Mouse (Mus musculus): ENCODE results near the gene Catsperz. TPM values are rescaled to one million over a fixed set of nuclear protein-coding genes. Genes with fewer than 3 reads are reported as not detected.
A peak's percentile ranks its signal among the peaks of the same experiment; 100 is the strongest.
"Not testable (repeated sequence)": the region's sequence is repeated elsewhere in the genome, so short reads cannot be mapped to it uniquely, and the experiment has no call there.

The Catsperz gene
- polyA plus RNA-seq, 1 experiment from 2014 or later: 3.4 TPM

DNA sequence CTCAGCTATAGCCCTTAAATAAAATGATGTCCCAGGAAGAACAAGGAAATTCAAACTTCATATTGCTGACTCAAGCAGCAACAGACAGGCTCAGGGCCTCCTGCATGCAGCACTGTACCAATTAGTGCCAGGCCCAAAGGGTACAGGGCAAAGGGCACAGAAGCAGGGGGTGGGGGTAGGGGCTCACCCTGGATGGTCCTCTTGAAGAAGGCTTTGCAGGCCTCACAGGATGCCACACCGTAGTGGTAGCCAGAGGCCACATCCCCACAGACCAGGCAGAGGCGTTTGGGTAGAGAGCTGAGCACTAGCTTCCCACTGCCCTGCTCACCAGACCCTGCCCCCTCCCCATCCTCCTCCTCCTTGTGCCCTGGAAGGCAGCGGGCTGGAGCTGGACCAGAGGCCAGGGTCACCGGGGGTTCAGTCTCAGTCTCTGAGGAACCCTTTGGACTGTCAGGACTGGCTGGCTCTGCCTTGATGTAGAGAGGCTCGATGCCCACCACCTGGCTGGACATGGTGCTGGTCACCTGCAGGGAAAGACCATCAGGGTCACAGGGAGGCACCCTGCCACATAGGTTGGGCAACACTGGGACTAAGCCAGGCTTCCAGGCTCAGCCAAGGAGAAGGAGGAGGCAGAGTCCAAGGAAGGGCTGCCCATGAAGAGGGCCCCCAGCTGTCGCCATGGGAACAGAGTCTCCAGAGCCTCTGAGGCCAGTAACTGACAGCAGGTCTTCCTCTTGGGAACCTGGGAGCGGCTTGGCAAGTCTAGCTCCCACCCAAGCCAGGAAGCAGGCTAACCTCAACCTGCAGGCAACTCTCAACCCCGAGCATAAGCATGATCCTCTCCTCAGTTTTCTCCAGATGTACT lies 5.1 kb downstream of the Catsperz start:
- H3K36me3 ChIP-seq: no peaks in the 10 kb centered on the region
- H3K4me3 ChIP-seq: peak overlapping the region; percentile 82
- H3K9me3 ChIP-seq: no peaks in the 10 kb centered on the region
- peaks cover 27% of the 10 kb centered on the region for H3K4me1 ChIP-seq
- 37% methylated on average over 7 of the region's 8 CpGs for whole genome bisulfite sequencing
- H3K4me2 ChIP-seq: peak overlapping the region; percentile 76
- H3K9ac ChIP-seq: peak overlapping the region; percentile 70
- H3K27ac ChIP-seq: peak overlapping the region; percentile 79; the same call in 1 of the 2 replicates
- ATAC-seq (ENCODE audit: borderline replicate concordance, extremely low read depth, low FRiP score, low TSS enrichment): no peak
- H3K27me3 ChIP-seq: peaks cover 26% of the 10 kb centered on the region

DNA sequence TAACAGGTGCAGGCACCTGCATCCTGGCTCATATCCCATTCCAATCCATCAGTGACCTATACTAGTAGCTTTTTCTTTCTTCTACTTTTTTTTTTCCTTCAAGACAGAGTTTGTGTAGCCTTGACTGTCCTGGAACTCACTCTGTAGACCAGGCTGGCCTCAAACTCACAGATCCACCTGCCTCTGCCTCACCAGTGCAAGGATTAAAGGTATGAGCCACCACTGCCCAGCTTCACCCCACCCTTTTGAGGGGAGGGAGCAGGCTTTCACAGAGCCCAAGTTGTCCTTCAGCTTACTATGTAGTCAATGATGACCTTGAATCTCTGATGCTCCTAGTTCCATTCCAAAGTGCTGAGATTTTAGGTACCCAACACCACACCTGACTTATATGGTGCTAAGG lies 5.7 kb downstream of the Catsperz start:
- no peak for ATAC-seq (ENCODE audit: borderline replicate concordance, extremely low read depth, low FRiP score, low TSS enrichment)
- H3K9ac ChIP-seq: no peak overlapping the region
- peaks cover 20% of the 10 kb centered on the region for H3K4me1 ChIP-seq

DNA sequence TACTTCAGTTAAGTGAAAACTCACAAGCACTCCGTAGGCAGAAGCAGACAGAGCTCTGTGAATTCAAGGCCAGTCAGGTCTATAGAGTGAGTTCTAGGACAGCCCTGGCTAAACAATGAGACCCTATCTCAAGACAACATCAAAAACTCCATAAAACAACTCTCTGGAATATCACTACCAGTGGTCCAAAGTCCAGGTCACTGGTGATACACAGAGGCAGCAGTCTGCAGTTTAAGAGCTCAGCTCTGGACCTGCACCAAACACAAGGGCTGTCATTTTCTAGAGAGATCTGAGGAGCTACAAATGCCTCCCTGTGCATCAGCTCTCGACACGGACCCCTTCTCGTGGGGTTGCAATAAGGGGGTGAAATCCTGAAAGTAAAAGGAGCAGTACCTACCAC lies 6.9 kb downstream of the Catsperz start:
- H3K36me3 ChIP-seq: peaks cover 3% of the 10 kb centered on the region; the same call in 1 of the 2 replicates
- H3K4me3 ChIP-seq: no peak overlapping the region
- H3K4me1 ChIP-seq: peaks cover 20% of the 10 kb centered on the region
- no peak overlapping the region for H3K27ac ChIP-seq
- H3K9ac ChIP-seq: no peak overlapping the region
- WGBS: 77% methylated on average over 4 of the region's 4 CpGs
- no peak overlapping the region for H3K4me2 ChIP-seq
- peaks cover 9% of the 10 kb centered on the region for H3K27me3 ChIP-seq
- ATAC-seq (ENCODE audit: borderline replicate concordance, extremely low read depth, low FRiP score, low TSS enrichment): no peak
- no peaks in the 10 kb centered on the region for H3K9me3 ChIP-seq

More for the DNA sequence above, 5.7 kb downstream of the Catsperz start:
- H3K9me3 ChIP-seq: no peaks in the 10 kb centered on the region
- H3K36me3 ChIP-seq: no peaks in the 10 kb centered on the region
- H3K4me2 ChIP-seq: no peak overlapping the region
- peaks cover 19% of the 10 kb centered on the region for H3K27me3 ChIP-seq
- H3K4me3 ChIP-seq: no peak overlapping the region
- no peak overlapping the region for H3K27ac ChIP-seq

- peaks cover 15% of the 10 kb centered on the region for H3K4me1 ChIP-seq
- no peaks in the 10 kb centered on the region for H3K9me3 ChIP-seq
- no peak overlapping the region for H3K9ac ChIP-seq
- no peak overlapping the region for H3K4me2 ChIP-seq
- no peak overlapping the region for H3K27ac ChIP-seq
- 60% methylated on average over 4 of the region's 4 CpGs for WGBS
- peaks cover 19% of the 10 kb centered on the region for H3K36me3 ChIP-seq
- H3K27me3 ChIP-seq: no peaks in the 10 kb centered on the region
- no peak overlapping the region for H3K4me3 ChIP-seq
- ATAC-seq (ENCODE audit: borderline replicate concordance, extremely low read depth, low FRiP score, low TSS enrichment): no peak
Measured at GRCm38 (mm10) chr19:6916496-6916895, 8.7 kb downstream of the Catsperz start.

DNA sequence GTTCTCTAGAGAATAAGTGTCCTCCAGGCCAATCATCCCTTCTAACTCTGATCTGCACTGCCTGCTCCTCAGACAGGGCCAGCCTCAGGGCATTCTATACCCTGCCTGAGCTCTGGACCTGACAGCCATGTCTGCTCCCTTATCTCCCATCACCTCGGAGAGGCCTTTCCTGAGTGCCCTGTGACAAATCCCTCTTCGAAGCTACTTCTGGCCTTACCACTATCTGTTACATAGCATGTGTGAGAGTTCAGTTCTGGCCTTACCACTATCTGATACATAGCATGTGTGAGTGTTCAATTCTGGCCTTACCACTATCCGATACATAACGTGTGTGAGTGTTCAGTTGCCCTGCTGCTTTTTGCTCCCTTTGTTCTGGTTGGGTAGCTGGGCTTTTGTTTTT lies 9.9 kb downstream of the Catsperz start:
- Histone ChIP-seq H3K9me3 (no peaks in the 10 kb centered on the region), H3K4me1 (peaks cover 14% of the 10 kb centered on the region), H3K36me3 (peaks cover 25% of the 10 kb centered on the region), H3K27me3 (no peaks in the 10 kb centered on the region), H3K4me2 (no peak overlapping the region), H3K9ac (no peak overlapping the region), H3K27ac (no peak overlapping the region), H3K4me3 (no peak overlapping the region)
- WGBS: 65% methylated on average over 4 of the region's 4 CpGs
- no peak for ATAC-seq (ENCODE audit: borderline replicate concordance, extremely low read depth, low FRiP score, low TSS enrichment)

DNA sequence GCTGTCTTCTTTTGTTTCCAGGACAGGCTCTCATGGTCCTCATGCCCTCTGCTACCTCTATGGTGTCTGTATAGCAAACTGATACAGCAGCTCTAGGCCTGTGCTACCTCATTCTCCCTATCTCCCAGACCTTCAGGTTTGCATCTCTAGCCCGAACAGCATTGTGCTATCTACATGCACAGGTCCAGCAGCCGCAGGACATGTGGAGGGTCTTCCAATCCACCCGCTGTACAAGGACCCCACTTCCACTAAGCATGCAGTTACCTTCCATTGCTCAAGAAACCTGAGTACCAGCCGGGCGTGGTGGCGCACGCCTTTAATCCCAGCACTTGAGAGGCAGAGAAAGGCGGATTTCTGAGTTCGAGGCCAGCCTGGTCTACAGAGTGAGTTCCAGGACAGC lies 10.6 kb downstream of the Catsperz start:
- no peaks in the 10 kb centered on the region for H3K27me3 ChIP-seq
- H3K4me3 ChIP-seq: no peak overlapping the region
- peaks cover 7% of the 10 kb centered on the region for H3K4me1 ChIP-seq
- no peak overlapping the region for H3K9ac ChIP-seq
- 89% methylated on average over 9 of the region's 9 CpGs for WGBS
- no peaks in the 10 kb centered on the region for H3K9me3 ChIP-seq
- peaks cover 25% of the 10 kb centered on the region for H3K36me3 ChIP-seq
- H3K4me2 ChIP-seq: no peak overlapping the region
- no peak overlapping the region for H3K27ac ChIP-seq
- ATAC-seq (ENCODE audit: borderline replicate concordance, extremely low read depth, low FRiP score, low TSS enrichment): no peak

GRCm38 (mm10) chr19:6913991-6914390 lies 11.2 kb downstream of the Catsperz start:
- no peaks in the 10 kb centered on the region for H3K9me3 ChIP-seq
- 67% methylated on average over 11 of the region's 11 CpGs for WGBS
- no peak overlapping the region for H3K9ac ChIP-seq
- peaks cover 9% of the 10 kb centered on the region for H3K4me1 ChIP-seq
- peaks cover 25% of the 10 kb centered on the region for H3K36me3 ChIP-seq
- H3K4me2 ChIP-seq: no peak overlapping the region
- H3K4me3 ChIP-seq: no peak overlapping the region
- ATAC-seq (ENCODE audit: borderline replicate concordance, extremely low read depth, low FRiP score, low TSS enrichment): no peak
- H3K27ac ChIP-seq: no peak overlapping the region
- H3K27me3 ChIP-seq: no peaks in the 10 kb centered on the region

GRCm38 (mm10) chr19:6913036-6913435 lies 12.1 kb downstream of the Catsperz start:
- Histone ChIP-seq H3K9me3 (no peaks in the 10 kb centered on the region), H3K36me3 (peaks cover 25% of the 10 kb centered on the region), H3K9ac (no peak overlapping the region), H3K27me3 (no peaks in the 10 kb centered on the region), H3K4me2 (no peak overlapping the region), H3K27ac (no peak overlapping the region), H3K4me1 (peaks cover 19% of the 10 kb centered on the region), H3K4me3 (no peak overlapping the region)
- WGBS: 78% methylated on average over 6 of the region's 6 CpGs
- no peak for ATAC-seq (ENCODE audit: borderline replicate concordance, extremely low read depth, low FRiP score, low TSS enrichment)

- no peaks in the 10 kb centered on the region for H3K27me3 ChIP-seq
- H3K27ac ChIP-seq: no peak overlapping the region
- ATAC-seq (ENCODE audit: borderline replicate concordance, extremely low read depth, low FRiP score, low TSS enrichment): no peak
- H3K36me3 ChIP-seq: peaks cover 25% of the 10 kb centered on the region
- WGBS: 87% methylated on average over 15 of the region's 15 CpGs
- peaks cover 25% of the 10 kb centered on the region for H3K4me1 ChIP-seq
- no peak overlapping the region for H3K4me2 ChIP-seq
- H3K9me3 ChIP-seq: no peaks in the 10 kb centered on the region
- no peak overlapping the region for H3K9ac ChIP-seq
- H3K4me3 ChIP-seq: no peak overlapping the region
Measured at GRCm38 (mm10) chr19:6912205-6912970, 12.8 kb downstream of the Catsperz start.

- 82% methylated on average over 19 of the region's 19 CpGs for WGBS
- peak overlapping the region; percentile 56 for H3K4me3 ChIP-seq
- H3K36me3 ChIP-seq: peaks cover 33% of the 10 kb centered on the region
- no peak for ATAC-seq (ENCODE audit: borderline replicate concordance, extremely low read depth, low FRiP score, low TSS enrichment)
- no peaks in the 10 kb centered on the region for H3K27me3 ChIP-seq
- no peak overlapping the region for H3K27ac ChIP-seq
- peak overlapping the region; percentile 71 for H3K4me2 ChIP-seq
- no peaks in the 10 kb centered on the region for H3K9me3 ChIP-seq
- peaks cover 26% of the 10 kb centered on the region for H3K4me1 ChIP-seq
- peak overlapping the region; percentile 41; the same call in 1 of the 2 replicates for H3K9ac ChIP-seq
Measured at GRCm38 (mm10) chr19:6911101-6912074, 13.8 kb downstream of the Catsperz start.

- peak overlapping the region; percentile 60 for H3K9ac ChIP-seq
- H3K27me3 ChIP-seq, H3K9me3 ChIP-seq: not testable (repeated sequence)
- under 1% methylated on average over 30 of the region's 30 CpGs for WGBS
- H3K36me3 ChIP-seq: peaks cover 41% of the 10 kb centered on the region
- peak overlapping the region; percentile 71 for H3K4me2 ChIP-seq
- peak overlapping the region; percentile 56 for H3K4me3 ChIP-seq
- H3K4me1 ChIP-seq: peaks cover 26% of the 10 kb centered on the region
- H3K27ac ChIP-seq: peak overlapping the region; percentile 97
- peak; percentile 58 for ATAC-seq (ENCODE audit: borderline replicate concordance, extremely low read depth, low FRiP score, low TSS enrichment)
Measured at GRCm38 (mm10) chr19:6910306-6910705, 14.9 kb downstream of the Catsperz start.

All from lung, embryonic 15.5 days (tissue).